ENCODE assay signal across 22 mouse cellular contexts in genomic region chrX:164200547-164200946, GRCm38 (mm10). TPM values are rescaled to one million over a fixed set of nuclear protein-coding genes. Genes with fewer than 3 reads are reported as not detected.
"Had no signal": no experiment of that assay in that cellular context is flagged by ENCODE, and none has a peak within 500 bp of the region (broad histone marks: within the 10 kb centered on the region; RNA-seq: fewer than 3 reads in every experiment).

No protein-coding gene starts in this region.

- H3K4me1 ChIP-seq: limb, embryonic 12.5 days; limb, embryonic 15.5 days; midbrain, embryonic 10.5 days; midbrain, embryonic 13.5 days; neural tube, embryonic 13.5 days had no signal

- H3K9me3 ChIP-seq: limb, embryonic 12.5 days; limb, embryonic 15.5 days; liver, embryonic 12.5 days; liver, embryonic 15.5 days; megakaryocyte, embryonic 14.5 days; midbrain, embryonic 10.5 days; midbrain, embryonic 13.5 days; neural tube, embryonic 13.5 days had no signal

- H3K27ac ChIP-seq: limb, embryonic 12.5 days; limb, embryonic 15.5 days; liver, embryonic 12.5 days; liver, embryonic 15.5 days; midbrain, embryonic 10.5 days; midbrain, embryonic 13.5 days; neural tube, embryonic 13.5 days had no signal

- H3K4me3 ChIP-seq: limb, embryonic 12.5 days; limb, embryonic 15.5 days; liver, embryonic 12.5 days; liver, embryonic 15.5 days; megakaryocyte, embryonic 14.5 days; midbrain, embryonic 10.5 days; midbrain, embryonic 13.5 days; myocyte; neural tube, embryonic 13.5 days had no signal

- H3K9ac ChIP-seq: limb, embryonic 12.5 days; limb, embryonic 15.5 days; liver, embryonic 12.5 days; liver, embryonic 15.5 days; lung, embryonic 14.5 days; midbrain, embryonic 13.5 days; neural tube, embryonic 13.5 days had no signal

- DNase-seq: kidney, adult 18-20 months; kidney, adult 9 months; kidney, postnatal 14 days; kidney, postnatal 4 days; left cerebral cortex, postnatal 4 days; lung, embryonic 14.5 days; retina, postnatal 1 day; right cerebral cortex, postnatal 25 days; spleen, adult 18-20 months; thymus, adult 18-20 months; thymus, postnatal 36 days had no signal

- ATAC-seq: intestine, embryonic 16.5 days; liver, embryonic 12.5 days; midbrain, embryonic 13.5 days; midbrain, embryonic 16.5 days had no signal

- H3K36me3 ChIP-seq: limb, embryonic 12.5 days; limb, embryonic 15.5 days; liver, embryonic 12.5 days; liver, embryonic 15.5 days; midbrain, embryonic 10.5 days; midbrain, embryonic 13.5 days; neural tube, embryonic 13.5 days had no signal

- H3K4me2 ChIP-seq: limb, embryonic 12.5 days; limb, embryonic 15.5 days; liver, embryonic 12.5 days; liver, embryonic 15.5 days; lung, embryonic 14.5 days; midbrain, embryonic 13.5 days; neural tube, embryonic 13.5 days had no signal

- H3K27me3 ChIP-seq: liver, embryonic 12.5 days; liver, embryonic 15.5 days; neural tube, embryonic 13.5 days had no signal

RNA-seq across cellular contexts. Expression of gene Bmx, which starts 57.4 kb away (rescaled TPM):
- polyA plus RNA-seq: myocyte had no signal
